Mouse (Mus musculus): ENCODE measurements around the gene Gab1.

Gab1 gene

DNA sequence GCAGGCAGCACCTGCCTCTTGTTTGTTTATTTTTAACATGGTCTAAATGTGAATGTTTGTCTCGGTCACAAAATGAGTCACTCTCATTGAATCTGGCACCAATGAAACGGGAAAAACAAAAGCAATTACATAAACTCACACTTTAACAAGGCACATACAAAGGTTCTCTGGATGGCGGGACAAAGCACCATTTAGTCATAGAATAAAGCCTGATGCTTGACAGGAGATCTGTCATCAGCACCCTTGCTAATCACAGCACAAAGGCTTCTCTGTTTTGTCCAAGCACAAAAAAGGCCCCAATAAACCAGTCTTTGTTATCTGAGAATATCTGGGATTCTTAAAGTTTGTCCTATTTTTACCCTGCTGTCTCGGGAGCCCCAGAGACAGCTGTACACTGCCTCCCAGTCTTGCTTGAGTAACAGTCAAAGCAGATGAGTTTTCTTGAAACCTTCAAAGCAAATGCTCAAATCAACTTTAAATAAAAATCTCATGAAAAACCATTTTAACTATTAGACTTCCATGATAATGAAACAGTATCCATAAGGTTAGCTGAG, 76.2 kb downstream of the Gab1 start:
- peak; percentile 26 for DNase-seq

DNA sequence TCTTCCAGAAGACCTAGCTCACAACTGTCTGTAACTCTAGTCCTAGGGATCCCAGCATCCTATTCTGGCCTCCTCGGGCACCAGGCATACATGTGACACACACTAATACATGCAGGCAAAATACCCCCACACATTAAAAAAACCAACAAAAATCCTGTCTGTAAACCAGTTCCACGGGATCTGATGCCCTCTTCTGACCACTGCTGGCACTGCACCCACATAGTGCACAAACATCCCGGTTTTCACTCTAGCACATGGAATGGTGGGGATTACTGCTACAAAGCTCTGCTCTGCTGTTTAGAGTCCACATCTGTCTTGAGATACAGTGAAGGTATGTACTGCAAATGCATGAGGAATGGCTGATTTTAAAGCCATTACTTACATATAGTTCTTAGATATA, 81.5 kb downstream of the Gab1 start:
- no peak for DNase-seq

DNA sequence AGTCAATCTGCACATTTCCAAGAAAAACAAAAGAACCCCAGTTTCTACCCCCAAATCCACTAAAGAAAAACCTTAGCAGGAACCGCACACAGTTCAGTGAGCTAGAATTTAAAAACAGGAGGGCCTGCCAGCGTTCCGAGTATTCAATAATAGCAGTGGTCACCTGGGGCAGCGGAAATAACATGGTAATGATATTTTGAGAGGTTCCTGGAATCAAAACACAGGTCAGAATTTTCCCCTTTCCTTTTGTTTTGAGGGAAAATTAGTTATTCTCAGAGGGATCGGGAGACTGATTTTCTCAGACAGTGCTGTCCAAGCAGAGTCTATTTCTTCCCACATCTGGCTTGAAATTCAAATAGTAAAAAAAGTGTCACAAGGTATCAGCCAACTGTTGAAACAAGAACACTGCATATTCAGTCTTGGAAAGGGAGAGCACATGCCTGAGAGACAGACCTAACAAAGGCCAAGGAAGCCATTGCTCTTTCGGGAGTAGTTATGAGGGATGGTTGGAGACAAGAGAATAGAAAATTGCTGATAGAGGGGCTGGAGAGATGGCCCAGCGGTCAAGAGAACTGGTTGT, 82.0 kb downstream of the Gab1 start:
- DNase-seq: no peak

- no peak for DNase-seq
Measured at GRCm38 (mm10) chr8:80796070-80796469, 84.2 kb downstream of the Gab1 start.

DNA sequence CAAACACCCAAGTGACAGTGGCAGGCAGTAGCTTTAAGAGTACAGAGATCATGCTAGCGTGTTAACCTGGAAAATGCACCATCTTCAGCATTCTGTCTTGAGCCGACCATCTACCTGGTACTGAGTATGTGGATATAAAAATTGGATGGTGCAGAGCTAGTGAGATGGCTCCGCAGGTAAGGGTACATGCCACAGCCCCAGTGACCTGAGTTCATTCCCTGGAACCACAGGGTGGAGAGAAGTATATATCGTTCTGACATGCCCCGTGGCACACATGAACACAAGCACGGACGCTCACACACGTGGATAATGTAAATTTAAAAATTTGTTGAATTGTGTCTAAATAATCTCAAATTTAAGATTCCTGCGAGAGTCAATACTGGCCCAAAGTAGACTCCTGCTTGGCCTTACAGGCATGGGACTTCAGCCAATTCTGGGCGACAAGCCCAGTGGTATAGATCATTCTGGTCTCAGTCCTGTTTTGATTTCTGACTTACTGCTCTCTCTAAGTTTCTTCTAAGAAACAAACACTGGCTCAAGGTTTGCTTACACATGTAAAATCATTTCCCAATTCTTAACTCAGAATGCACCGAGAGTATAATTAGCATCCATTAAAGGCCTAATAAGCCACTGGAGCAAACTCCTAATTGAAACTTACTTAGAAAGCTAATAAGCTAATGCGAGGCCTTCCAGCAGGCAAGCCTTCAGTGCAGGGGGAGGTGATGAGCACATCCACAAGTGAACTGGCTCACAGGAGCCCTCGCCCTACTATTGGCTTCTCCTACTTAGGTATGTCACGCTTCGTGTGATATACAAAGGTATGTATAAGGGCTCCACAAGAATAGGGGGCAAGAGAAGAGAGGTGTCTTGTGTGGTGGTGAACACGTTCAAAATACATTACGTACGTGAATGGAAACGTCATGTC, 85.5 kb downstream of the Gab1 start:
- no peak for DNase-seq

GRCm38 (mm10) chr8:80793791-80794515, 86.4 kb downstream of the Gab1 start:
- DNase-seq: no peak

DNA sequence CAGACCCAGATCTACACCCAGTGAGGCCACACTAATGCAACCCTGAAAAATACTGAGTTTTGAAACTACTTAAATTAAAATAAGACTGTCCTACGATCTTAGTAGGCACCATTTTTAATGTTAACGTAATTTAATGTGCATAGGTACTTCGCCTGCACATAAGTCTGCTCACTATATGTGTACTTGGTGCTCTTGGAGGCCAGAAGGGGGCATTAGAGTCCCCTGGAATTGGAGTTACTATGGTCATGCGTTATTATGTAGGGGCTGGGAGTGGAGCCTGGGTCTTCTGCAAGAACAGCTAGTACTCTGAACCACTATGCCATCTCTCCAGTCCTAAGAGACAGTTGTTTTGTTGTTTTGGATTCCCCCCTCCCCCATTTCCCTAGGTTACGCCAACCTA, 88.1 kb downstream of the Gab1 start:
- no peak for DNase-seq

DNA sequence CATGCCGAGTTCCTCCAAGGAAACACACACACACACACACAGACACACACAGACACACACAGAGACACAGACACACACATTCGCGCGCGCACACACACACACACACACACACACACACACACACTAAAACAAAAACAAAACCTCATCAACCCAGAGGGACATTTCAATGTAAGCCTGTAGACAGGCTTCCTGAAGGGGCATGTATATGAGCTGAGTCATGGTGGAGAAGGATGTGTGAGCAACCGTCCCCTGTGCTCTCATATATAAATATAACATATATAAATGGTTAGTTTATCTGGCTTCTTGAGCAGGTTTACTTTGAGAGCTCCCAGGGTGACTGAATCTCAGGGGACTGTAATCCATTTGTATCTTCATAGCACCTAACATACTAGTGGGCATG, 91.0 kb downstream of the Gab1 start:
- DNase-seq: no peak

DNA sequence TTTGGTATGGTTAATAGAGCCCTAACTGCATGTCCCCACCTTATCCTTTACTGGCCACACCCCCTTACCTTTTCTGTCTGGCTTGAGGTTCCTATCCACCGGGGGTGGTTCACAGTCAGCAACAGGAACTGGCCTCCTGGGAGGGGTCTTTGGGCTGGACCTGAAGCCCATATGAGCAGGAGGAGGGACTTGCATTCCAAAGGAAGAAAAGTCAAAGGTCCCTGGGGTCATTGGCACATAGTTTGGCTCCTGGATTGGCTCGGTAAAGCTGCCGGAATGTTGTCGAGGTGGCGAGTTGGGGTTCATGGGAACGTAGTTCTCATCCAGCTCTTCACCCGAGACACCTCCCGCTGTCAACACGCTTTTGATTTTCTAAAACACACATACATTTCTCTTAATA, 95.8 kb downstream of the Gab1 start:
- DNase-seq: no peak

GRCm38 (mm10) chr8:80783271-80783670, 97.0 kb downstream of the Gab1 start:
- no peak for DNase-seq

DNA sequence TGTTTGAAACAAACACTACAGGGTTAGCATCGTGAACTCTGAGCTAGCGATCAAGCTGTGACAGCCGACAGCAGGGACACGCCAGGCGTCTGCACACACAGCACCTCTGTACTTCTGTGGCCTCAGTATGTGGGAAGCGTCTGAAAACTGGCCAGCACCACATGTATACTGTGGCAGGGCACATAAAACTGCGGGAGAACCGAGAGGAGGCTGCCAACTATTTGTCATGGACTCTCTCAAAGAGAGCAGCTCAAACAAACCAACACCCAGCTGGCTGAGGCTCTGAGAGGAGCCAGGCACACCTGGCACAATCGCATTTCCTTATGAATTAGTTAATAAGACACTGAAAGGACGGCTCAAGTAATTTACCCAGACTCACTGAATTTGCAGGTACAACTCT, 99.0 kb downstream of the Gab1 start:
- no peak for DNase-seq

- no peak for DNase-seq
Measured at GRCm38 (mm10) chr8:80780271-80780670, 100.0 kb downstream of the Gab1 start.

DNA sequence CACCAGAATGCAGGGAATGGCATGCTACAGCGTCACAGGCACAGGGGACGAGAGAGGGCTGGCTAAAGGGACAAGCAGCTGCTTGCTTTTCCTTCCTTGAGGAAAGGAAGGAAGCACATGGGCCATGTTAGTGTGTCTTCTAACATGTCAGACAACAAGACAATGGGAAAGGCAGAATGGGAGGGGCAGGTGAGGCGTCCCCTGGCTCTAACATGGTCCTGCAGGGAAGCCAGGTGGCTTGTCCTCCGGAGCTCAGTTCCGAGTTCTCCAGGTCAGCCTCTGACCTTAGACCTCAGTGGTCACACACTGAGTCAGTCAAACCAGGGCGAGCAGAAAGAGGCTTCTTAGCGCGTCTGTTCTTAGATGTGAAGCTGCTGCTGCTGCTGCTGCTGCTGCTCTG, 103.9 kb downstream of the Gab1 start:
- DNase-seq: no peak

- DNase-seq: peak; percentile 22
Measured at GRCm38 (mm10) chr8:80772732-80773460, 107.4 kb downstream of the Gab1 start.

GRCm38 (mm10) chr8:80768451-80768850, 111.9 kb downstream of the Gab1 start:
- DNase-seq: no peak

DNA sequence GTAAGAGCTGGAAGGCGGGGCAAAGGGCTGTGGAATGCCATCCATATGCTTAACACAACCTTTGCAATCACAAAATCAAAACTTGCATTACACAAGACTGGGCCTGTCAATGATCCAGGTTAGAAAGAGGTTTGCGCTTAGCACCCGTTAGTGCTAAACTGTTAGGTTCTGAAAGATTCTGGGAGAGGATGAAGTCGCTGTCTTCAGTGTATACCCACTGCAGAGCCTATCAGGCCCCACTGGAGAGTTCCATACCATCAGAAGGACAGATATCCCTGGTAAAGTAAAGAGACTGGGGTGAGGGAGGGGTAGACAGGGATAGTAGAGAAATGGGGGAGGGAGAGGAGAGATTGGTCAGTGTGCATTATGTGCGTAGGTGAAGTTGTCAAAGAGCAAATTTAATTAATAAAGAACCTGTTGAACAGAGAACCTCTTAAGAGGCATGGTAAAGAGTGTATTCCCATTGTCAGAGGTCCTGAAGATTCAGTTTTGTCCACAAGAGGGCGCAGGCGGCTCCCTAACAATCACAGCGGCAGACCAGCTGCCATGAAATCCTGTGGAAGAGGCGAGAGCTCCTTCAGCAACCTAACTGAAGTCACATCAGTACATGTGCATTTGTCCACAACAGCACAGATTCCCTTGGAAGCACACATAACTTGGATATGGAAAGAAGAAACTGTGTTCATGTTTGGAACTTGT, 127.2 kb downstream of the Gab1 start:
- peak; percentile 75 for DNase-seq

DNA sequence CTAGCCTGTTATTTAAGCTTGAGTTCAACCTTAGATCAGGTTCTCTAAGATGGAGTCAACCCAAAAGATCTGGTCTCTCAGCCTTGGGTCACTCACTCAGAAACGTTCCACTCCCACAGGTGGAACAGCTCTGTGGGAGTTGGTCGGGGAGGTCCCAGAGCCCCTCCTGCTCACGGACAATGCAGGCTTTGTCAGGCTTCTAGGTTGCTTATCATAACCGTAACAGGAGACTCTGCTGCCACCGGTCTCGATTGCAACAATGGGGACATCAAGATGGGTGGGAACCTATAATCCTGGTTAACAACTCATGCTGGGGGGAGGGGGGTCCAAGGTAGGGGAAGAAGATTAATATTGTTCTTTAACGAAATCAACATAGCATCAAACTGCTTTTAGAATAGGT, 127.9 kb downstream of the Gab1 start:
- no peak for DNase-seq

DNA sequence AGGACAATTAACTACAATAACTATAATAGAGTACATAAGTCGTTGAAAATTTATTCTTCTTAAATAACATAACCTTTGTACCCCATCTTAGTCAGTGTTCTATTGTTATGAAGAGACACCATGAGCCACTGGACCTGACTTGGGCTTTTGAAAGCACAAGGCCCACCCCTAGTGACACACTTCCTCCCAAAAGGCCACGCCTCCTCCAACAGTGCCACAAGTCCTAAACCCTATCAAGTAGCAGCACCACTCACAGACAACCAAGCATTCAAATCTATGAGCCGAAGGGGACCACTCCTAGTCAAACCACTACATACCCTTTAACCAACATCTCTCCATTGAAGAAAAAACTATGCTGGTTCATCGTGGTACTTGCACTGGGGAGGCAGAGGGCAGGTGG, 131.2 kb downstream of the Gab1 start:
- no peak for DNase-seq

GRCm38 (mm10) chr8:80739932-80740331, 140.4 kb downstream of the Gab1 start:
- DNase-seq: no peak

DNA sequence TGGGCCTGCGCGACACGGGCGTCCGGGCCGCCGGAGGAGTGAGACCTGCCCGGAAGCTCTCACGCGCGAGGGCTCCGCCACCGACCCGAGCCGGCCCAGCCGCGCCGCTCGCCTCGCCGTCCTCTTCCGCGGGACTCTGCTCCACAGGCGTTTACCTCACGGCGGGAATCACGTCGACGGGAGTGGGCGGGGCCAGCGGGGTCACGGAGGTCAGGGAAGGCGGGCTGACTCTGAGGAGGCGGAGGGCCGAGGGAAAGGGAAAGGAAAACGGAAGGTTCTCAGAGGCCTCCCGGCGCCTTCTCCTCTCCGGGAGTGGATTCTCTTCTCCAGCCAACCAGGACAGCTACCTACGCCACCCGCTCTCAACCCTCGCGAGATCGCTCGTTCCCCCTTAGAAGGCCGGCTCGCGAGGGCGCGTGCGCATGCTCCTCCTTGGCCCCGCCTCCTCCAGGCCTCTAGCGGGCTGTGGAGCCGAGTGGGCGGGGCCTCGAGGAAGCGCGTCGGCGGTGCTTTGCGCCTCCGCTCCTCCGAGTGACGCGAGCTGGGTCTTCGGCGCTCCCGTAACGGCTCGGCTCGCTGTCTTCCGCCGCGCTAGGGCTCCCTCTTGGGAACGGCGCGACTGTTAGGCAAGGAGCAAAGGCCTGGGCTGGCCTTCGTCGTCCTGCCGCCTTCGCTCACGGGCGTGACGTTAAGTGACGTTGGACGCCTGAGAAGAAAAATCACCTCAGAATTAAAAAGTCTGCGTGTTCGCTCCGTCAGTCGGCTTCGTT, 141.0 kb downstream of the Gab1 start, which contains the start of gene Smarca5:
TSS of gene Smarca5 (minus strand) at position 343 of the 770 bp plus-strand sequence.
- peak; percentile 95 for DNase-seq
